Mouse (Mus musculus): ENCODE measurements around the gene Ptdss2. TPM values are rescaled to one million over a fixed set of nuclear protein-coding genes. Genes with fewer than 3 reads are reported as not detected.

The Ptdss2 gene
- polyA plus RNA-seq, 1 experiment from 2014 or later: 85.5 TPM

DNA sequence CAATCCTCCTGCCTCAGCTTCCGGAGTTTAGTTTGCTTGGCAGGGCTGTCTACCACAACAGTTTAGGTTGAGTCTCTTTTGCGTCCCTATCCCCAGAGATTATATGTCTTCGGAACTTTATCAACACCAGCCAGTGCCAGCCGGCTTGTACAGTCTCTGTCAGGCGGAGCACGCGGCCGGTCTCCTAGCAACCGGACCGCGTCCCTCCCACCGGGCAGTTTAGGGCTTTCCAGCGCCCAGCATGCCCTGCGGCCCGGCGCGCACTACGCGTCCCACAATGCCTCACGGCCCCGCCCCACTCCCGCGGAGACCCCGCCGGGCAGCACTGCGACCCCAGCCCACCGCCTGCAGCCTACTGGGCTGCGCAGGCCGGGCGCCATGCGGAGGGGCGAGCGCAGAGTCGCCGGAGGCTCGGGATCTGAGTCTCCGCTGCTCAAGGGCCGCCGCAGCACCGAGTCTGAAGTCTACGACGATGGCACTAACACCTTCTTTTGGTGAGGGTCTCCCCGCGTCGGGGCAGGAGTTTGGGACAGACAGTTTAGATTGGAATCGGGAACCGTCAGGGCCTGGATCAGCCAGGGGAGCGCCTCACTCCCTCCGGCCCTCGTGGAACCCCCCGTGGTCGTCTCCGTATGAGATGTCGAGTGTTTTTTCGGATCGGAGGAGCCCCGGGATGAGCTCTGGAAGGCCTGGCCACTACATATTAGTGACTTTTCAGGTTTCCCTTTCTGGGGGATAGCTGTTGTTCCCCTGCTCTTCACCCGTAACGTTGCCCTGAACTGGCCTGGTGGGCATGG lies 9.0 kb downstream of the Ptdss2 start:
- peak overlapping the region; percentile 93 for H3K9ac ChIP-seq
- no peaks in the 10 kb centered on the region for H3K9me3 ChIP-seq
- H3K27me3 ChIP-seq: no peaks in the 10 kb centered on the region
- H3K4me2 ChIP-seq (replicated peaks): peak overlapping the region; percentile 89
- H3K4me3 ChIP-seq: peak overlapping the region; percentile 89
- H3K36me3 ChIP-seq: peaks cover 18% of the 10 kb centered on the region
- ATAC-seq (ENCODE audit: low FRiP score, low read depth): peak; percentile 97
- WGBS: under 1% methylated on average over 59 of the region's 59 CpGs
- no peak overlapping the region for H3K27ac ChIP-seq
- peaks cover 20% of the 10 kb centered on the region for H3K4me1 ChIP-seq

DNA sequence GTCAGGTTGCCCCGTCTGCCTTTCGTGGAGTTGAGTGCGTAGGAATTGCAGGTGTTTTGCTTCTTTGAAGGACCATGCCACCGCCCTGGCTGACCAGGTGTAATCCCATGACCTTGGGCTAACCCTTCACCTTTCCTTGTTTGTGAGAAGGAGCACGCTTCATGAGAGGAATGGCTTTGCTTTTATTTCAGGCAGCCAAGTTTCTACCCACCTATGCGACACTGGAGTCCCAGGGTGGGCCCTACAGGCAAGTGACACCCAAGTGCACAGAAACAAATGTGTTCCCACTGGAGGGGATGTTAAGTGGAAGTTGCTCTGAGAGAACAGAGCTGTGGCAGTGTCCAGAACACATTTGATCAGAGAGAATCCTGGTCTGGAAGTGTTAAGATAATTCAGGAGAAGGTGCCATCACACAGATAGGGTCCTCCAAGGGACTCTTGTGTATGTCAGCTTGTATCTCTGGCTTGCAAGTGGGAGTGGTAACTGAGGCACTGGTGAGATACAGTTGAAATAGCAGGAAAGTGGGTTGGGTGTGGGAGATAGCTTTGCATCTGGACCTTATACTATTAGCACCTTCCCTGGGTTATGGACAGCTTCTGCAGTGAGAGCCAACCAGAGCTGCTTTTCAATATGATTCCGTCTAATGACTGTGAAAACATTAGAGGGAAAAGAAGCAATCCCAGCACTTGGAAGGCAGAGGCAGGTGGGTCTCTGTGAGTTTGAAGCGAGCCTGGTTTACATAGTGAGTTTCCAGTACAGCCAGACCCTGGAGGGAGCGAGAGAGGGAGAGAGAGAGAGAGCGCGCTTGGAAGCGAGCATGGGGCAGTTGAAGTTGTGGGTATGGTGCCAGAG lies 9.9 kb downstream of the Ptdss2 start:
- no peak overlapping the region for H3K27ac ChIP-seq
- H3K36me3 ChIP-seq: peaks cover 27% of the 10 kb centered on the region
- no peaks in the 10 kb centered on the region for H3K9me3 ChIP-seq
- peak overlapping the region; percentile 89 for H3K4me2 ChIP-seq (replicated peaks)
- no peak for ATAC-seq (ENCODE audit: low FRiP score, low read depth)
- peaks cover 20% of the 10 kb centered on the region for H3K4me1 ChIP-seq
- H3K27me3 ChIP-seq: no peaks in the 10 kb centered on the region
- peak overlapping the region; percentile 89 for H3K4me3 ChIP-seq
- 56% methylated on average over 12 of the region's 12 CpGs for WGBS
- H3K9ac ChIP-seq: peak overlapping the region; percentile 93

DNA sequence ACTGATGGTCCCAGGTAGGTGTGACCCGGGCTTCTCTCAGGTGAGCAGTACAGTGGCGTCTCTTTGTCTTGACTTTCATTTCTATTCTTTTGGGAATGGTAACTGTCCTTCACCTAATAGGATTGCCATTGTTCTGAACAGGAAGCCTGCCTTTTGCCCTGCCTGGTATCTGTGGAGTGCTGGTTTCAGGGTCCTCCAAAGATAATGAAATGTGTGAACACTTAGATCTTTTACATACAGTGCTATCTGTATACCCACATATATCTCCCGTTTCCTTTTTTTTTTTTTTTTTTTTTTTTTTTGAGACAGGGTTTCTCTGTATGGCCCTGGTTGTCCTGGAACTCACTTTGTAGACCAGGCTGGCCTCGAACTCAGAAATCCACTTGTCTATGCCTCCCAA lies 19.1 kb downstream of the Ptdss2 start:
- Histone ChIP-seq H3K27ac (no peak overlapping the region), H3K4me2 (replicated peaks) (no peak overlapping the region), H3K9ac (no peak overlapping the region), H3K4me1 (no peaks in the 10 kb centered on the region), H3K4me3 (no peak overlapping the region), H3K9me3 (no peaks in the 10 kb centered on the region), H3K36me3 (peaks cover 90% of the 10 kb centered on the region), H3K27me3 (no peaks in the 10 kb centered on the region)
- no peak for ATAC-seq (ENCODE audit: low FRiP score, low read depth)
- 88% methylated on average over 4 of the region's 4 CpGs for WGBS

DNA sequence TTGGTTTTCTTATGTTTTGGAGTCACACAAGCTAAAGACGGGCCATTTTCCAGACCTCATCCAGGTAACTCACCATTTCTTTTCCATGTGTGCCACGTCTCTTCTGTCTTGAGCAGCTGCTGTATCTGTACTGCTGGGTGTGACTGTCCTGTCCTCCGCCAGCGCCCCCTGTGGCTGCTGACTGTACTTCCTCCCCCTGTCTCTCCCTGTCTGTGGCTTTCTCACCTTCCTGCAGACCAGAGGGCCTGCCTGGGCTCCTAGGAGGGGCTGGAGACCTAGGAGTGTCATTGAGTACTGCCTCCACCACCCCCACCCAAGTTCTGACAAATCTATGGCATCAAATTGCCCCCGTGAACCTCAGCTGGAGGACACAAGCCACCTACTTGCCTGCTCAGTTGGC lies 20.9 kb downstream of the Ptdss2 start:
- ATAC-seq (ENCODE audit: low FRiP score, low read depth): no peak
- H3K27me3 ChIP-seq: no peaks in the 10 kb centered on the region
- no peak overlapping the region for H3K4me2 ChIP-seq (replicated peaks)
- 45% methylated on average over 5 of the region's 5 CpGs for WGBS
- H3K36me3 ChIP-seq: peaks cover 90% of the 10 kb centered on the region
- H3K27ac ChIP-seq: no peak overlapping the region
- no peaks in the 10 kb centered on the region for H3K9me3 ChIP-seq
- no peak overlapping the region for H3K4me3 ChIP-seq
- no peak overlapping the region for H3K9ac ChIP-seq
- no peaks in the 10 kb centered on the region for H3K4me1 ChIP-seq

DNA sequence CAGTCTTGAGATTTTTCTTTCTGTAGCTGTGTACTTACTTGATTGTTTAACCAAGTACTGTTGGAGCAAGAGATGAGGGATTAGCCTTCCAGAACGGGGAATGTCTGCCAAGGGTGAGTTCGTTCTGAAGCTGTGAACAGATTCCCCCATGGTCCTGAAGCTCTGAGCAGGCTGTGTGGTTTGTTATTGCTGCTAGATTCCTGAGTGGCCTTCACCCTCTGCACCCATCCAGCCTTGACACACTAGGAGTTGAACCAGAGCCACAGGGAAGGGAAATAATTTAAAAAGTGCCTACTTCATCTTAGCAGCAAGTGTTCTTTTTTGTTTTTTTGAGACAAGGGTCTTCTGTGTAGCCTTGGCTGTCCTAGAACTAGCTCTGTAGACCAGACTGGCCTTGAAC lies 21.7 kb downstream of the Ptdss2 start:
- Histone ChIP-seq H3K36me3 (peaks cover 88% of the 10 kb centered on the region), H3K9me3 (no peaks in the 10 kb centered on the region), H3K4me2 (replicated peaks) (no peak overlapping the region), H3K9ac (no peak overlapping the region), H3K4me3 (no peak overlapping the region), H3K27ac (no peak overlapping the region), H3K4me1 (no peaks in the 10 kb centered on the region), H3K27me3 (no peaks in the 10 kb centered on the region)
- ATAC-seq (ENCODE audit: low FRiP score, low read depth): no peak
- 93% methylated on average over 2 of the region's 2 CpGs for WGBS

DNA sequence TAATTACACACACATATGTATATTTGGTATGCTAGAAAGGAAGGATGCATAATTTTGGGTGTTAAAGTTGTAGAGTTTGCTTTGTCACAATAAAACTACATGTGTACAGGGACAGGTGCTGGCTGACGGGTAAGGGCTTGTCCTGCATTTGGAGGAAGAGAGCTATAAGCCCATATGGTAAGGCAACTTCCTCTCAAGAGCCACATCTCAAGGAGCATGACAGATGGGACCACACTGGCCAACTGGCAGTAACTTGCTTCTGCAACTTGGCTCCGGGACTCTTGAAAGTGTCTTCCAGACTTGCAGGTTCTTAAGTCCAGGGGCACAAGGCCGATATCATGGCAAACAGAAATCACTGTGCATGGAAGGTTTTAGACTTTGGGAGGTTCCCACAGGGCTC lies 22.5 kb downstream of the Ptdss2 start:
- no peaks in the 10 kb centered on the region for H3K9me3 ChIP-seq
- H3K4me3 ChIP-seq: no peak overlapping the region
- H3K36me3 ChIP-seq: peaks cover 83% of the 10 kb centered on the region
- ATAC-seq (ENCODE audit: low FRiP score, low read depth): no peak
- H3K4me1 ChIP-seq: no peaks in the 10 kb centered on the region
- 85% methylated on average over 3 of the region's 3 CpGs for WGBS
- H3K27me3 ChIP-seq: no peaks in the 10 kb centered on the region
- H3K9ac ChIP-seq: no peak overlapping the region
- H3K4me2 ChIP-seq (replicated peaks): no peak overlapping the region
- H3K27ac ChIP-seq: no peak overlapping the region

DNA sequence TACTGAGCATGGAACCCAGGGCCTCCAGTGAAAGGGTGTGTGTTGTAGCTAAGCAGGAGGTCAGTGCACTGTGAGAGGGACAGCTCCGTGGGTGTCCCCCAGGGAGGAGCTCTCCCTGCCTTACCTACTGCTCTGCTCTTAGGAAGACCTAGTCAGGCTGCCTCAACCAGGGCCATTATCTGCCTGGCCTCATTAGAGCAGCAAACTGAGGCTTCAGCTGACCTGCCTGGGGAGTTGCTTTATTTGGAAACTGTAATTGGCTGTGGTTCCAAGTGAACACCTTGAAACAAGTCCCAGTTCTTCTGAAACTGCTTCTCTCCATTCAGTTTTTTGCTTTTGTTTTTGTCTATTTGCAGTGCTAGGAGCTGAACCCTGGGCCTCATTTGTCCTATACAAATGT lies 23.2 kb downstream of the Ptdss2 start:
- Histone ChIP-seq H3K9me3 (no peaks in the 10 kb centered on the region), H3K9ac (no peak overlapping the region), H3K27ac (no peak overlapping the region), H3K36me3 (peaks cover 77% of the 10 kb centered on the region), H3K4me1 (no peaks in the 10 kb centered on the region), H3K4me2 (replicated peaks) (no peak overlapping the region), H3K4me3 (no peak overlapping the region), H3K27me3 (no peaks in the 10 kb centered on the region)
- no peak for ATAC-seq (ENCODE audit: low FRiP score, low read depth)
- 81% methylated on average over 1 of the region's 1 CpGs for WGBS

DNA sequence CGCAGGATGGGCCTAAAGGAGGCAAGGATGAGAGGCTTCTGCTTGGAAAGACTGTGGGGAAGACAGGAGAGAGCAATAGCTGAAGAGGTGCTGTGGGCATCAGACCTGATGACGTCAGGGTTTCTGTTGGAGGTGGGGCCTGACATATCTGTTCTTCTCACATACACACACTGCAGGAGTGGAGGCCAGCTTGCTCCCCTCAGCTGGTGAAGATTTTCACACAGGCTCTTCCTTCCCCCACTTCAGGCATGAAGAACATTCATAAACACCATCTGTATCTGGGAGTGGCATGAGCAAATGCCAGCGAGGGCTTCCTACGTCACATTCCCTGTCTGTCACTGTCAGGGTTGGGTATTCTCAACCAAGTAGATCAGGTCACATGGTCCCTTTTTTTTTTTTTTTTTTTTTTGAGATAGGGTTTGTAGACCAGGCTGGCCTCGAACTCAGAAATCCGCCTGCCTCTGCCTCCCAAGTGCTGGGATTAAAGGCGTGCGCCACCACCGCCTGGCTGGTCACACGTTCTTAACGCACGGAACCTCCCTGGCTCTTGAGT lies 23.9 kb downstream of the Ptdss2 start:
- no peaks in the 10 kb centered on the region for H3K27me3 ChIP-seq
- H3K27ac ChIP-seq: no peak overlapping the region
- no peaks in the 10 kb centered on the region for H3K9me3 ChIP-seq
- ATAC-seq (ENCODE audit: low FRiP score, low read depth): no peak
- peaks cover 80% of the 10 kb centered on the region for H3K36me3 ChIP-seq
- 96% methylated on average over 12 of the region's 12 CpGs for WGBS
- H3K4me2 ChIP-seq (replicated peaks): no peak overlapping the region
- no peak overlapping the region for H3K9ac ChIP-seq
- no peak overlapping the region for H3K4me3 ChIP-seq
- H3K4me1 ChIP-seq: no peaks in the 10 kb centered on the region

DNA sequence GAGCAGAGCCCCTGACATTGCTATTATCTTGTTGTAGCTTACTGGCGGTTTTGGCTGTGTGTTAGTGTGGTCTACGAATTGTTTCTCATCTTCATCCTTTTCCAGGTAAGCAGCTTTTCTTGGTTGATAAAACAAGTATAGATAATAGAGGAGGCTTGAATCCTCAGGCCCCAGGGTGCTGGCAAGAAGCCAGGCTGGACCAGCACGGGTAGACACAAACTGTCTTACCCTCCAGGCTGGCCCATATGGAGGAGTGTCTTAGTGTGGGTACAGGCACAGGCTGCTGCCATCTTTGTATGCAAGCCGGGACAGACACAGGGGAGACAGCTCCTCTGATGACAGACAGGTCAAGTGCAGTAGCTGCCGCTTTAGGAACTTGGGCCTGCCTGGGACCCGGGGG lies 24.9 kb downstream of the Ptdss2 start:
- Histone ChIP-seq H3K4me1 (no peaks in the 10 kb centered on the region), H3K4me3 (no peak overlapping the region), H3K27me3 (no peaks in the 10 kb centered on the region), H3K36me3 (peaks cover 84% of the 10 kb centered on the region), H3K9me3 (no peaks in the 10 kb centered on the region), H3K27ac (no peak overlapping the region), H3K9ac (no peak overlapping the region), H3K4me2 (replicated peaks) (no peak overlapping the region)
- 84% methylated on average over 6 of the region's 6 CpGs for WGBS
- no peak for ATAC-seq (ENCODE audit: low FRiP score, low read depth)

DNA sequence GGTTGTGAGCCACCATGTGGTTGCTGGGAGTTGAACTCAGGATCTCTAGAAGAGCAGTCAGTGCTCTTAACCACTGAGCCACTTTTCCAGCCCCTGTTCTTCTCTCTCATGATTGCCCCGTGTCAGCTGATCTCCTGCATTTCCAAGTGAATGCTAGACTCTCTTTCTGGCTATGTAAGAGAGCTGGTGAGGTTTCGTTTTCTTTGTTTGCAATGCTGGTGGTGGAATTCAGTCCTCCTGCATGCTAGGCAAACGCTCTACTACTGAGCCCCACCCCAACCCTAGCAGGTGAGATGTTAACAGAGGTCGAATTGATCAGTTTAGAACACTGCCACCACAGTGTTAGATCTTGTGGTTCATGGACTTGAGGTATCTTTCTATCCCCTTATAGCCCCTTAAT lies 26.5 kb downstream of the Ptdss2 start:
- H3K9me3 ChIP-seq: no peaks in the 10 kb centered on the region
- no peak overlapping the region for H3K4me2 ChIP-seq (replicated peaks)
- H3K27me3 ChIP-seq: no peaks in the 10 kb centered on the region
- 71% methylated on average over 4 of the region's 4 CpGs for WGBS
- no peak overlapping the region for H3K27ac ChIP-seq
- no peak overlapping the region for H3K4me3 ChIP-seq
- no peak overlapping the region for H3K9ac ChIP-seq
- peaks cover 83% of the 10 kb centered on the region for H3K36me3 ChIP-seq
- ATAC-seq (ENCODE audit: low FRiP score, low read depth): no peak
- no peaks in the 10 kb centered on the region for H3K4me1 ChIP-seq

DNA sequence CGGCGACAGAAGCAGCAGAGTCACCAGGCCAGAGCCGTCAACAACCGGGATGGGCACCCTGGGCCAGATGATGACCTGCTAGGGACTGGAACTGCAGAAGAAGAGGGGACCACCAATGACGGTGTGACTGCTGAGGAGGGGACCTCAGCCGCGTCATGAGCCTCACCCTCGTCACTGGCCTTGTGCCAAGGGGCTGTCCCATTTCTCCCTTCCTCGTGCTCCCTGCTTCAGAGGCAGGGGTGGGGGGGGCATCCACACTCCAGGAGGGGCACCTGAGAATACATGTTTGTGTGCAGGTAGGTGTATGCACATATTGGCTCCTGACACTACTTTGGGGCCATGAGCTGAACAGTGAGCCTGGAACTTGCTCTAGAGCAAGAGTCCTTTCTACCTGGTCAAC lies 33.2 kb downstream of the Ptdss2 start:
- Histone ChIP-seq H3K36me3 (peaks cover 84% of the 10 kb centered on the region), H3K4me3 (no peak overlapping the region), H3K27me3 (no peaks in the 10 kb centered on the region), H3K4me2 (replicated peaks) (no peak overlapping the region), H3K27ac (no peak overlapping the region), H3K9me3 (no peaks in the 10 kb centered on the region), H3K4me1 (no peaks in the 10 kb centered on the region), H3K9ac (no peak overlapping the region)
- WGBS: 83% methylated on average over 9 of the region's 9 CpGs
- ATAC-seq (ENCODE audit: low FRiP score, low read depth): no peak

DNA sequence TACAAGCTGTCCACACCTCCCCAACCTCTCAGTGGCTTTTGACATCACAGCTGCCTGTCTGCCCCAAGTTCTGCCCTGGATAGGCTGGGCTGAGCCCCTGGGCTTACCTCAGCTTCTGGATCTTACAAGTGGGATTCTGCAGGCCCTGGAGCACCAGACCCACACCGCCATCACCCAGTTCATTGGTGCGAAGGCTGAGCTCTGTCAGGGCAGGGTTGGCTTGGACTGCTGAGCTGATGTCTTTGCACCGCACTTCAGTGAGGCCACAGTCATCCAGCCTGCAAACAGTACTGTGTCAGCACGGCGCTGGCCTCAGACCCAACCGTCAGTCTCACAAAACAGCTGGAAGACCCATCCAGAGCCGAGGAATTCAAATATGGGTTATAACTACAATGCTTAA lies 42.2 kb downstream of the Ptdss2 start:
- 93% methylated on average over 7 of the region's 7 CpGs for WGBS
- no peak overlapping the region for H3K4me3 ChIP-seq
- H3K9ac ChIP-seq: no peak overlapping the region
- no peaks in the 10 kb centered on the region for H3K27me3 ChIP-seq
- no peaks in the 10 kb centered on the region for H3K9me3 ChIP-seq
- H3K4me2 ChIP-seq (replicated peaks): no peak overlapping the region
- H3K27ac ChIP-seq: no peak overlapping the region
- peaks cover 67% of the 10 kb centered on the region for H3K36me3 ChIP-seq
- ATAC-seq (ENCODE audit: low FRiP score, low read depth): no peak
- peaks cover 20% of the 10 kb centered on the region for H3K4me1 ChIP-seq

Data from limb, embryonic 13.5 days (tissue).